Mouse (Mus musculus): ENCODE measurements around the gene Galk1. TPM values are rescaled to one million over a fixed set of nuclear protein-coding genes. Genes with fewer than 3 reads are reported as not detected.

Galk1 gene
- polyA plus RNA-seq, 1 experiment from 2014 or later: 64.1 TPM

DNA sequence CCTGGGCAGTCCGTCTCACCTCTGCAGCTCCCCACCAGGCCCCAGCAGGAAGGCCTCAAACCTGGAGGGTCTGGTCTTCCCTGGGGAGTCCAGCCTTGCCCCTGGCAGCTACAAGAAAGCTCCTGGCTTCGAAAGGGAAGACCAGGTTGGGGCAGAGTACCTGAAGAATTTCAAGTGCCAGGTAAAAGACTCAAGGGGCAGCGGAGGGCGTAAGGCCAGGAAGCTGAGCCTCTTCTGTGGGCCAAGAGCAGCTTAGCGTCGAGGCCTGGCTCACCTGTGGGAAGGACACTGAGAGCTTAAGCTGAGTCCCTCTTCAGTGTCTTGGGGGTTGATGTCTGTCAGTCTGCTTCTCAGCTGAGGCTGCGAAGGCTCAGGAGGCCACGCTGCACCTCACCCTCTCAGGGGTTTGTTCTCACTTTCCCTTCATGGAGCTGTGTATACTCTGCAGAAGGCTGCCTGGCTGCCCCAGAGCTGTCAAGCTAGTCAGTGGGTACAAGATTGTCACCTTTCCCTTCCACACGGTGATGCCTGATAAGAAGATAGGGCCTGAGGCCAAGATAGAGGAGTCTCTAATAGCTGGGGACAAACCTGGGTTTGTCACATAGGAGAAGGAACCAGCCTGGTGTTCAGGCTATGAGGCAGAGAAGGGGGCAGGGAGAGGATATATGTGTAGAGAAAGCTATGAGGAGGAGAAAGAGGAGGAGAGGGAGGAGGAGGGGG is 41.2 kb upstream of the Galk1 start:
- no peak overlapping the region for H3K9ac ChIP-seq (ENCODE audit: low read depth, low read length)
- no peaks in the 10 kb centered on the region for H3K27me3 ChIP-seq (ENCODE audit: control insufficient read depth, insufficient read depth, low read depth, low read length)
- H3K36me3 ChIP-seq (ENCODE audit: control insufficient read depth, insufficient read depth, low read length): peaks cover 41% of the 10 kb centered on the region
- H3K4me2 ChIP-seq (ENCODE audit: low read length): no peak overlapping the region
- H3K4me1 ChIP-seq (ENCODE audit: control insufficient read depth, insufficient read depth, low read length): no peaks in the 10 kb centered on the region
- no peaks in the 10 kb centered on the region for H3K9me3 ChIP-seq (replicated peaks; ENCODE audit: control insufficient read depth, low read length, poor library complexity, severe bottlenecking)
- 95% methylated on average over 9 of the region's 9 CpGs for WGBS
- no peak for ATAC-seq
- no peak overlapping the region for H3K27ac ChIP-seq (ENCODE audit: low read length)
- no peak overlapping the region for H3K4me3 ChIP-seq (ENCODE audit: low read depth, low read length)

DNA sequence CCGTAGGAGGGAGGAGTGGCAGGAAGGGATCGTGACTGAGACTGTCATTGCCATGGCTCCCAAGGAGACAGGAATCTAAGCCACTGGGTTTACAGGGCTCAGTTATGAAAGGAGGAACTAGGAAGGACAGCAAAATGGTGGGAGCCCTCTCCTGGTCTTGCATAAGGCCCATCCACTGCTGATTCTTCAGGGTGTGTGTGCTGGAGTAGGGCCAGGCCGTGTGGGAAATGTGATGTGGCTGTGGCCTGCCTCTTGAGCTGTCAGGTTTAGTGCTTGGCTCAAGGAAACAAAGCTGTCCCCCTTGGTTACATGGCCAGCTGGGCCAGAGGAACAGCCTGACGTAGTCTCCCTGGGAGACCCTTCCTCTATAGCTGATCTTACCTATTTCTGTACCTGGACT is 37.7 kb upstream of the Galk1 start:
- Histone ChIP-seq H3K9ac (ENCODE audit: low read depth, low read length) (no peak overlapping the region), H3K4me3 (ENCODE audit: low read depth, low read length) (no peak overlapping the region), H3K27me3 (ENCODE audit: control insufficient read depth, insufficient read depth, low read depth, low read length) (no peaks in the 10 kb centered on the region), H3K4me2 (ENCODE audit: low read length) (no peak overlapping the region), H3K9me3 (replicated peaks; ENCODE audit: control insufficient read depth, low read length, poor library complexity, severe bottlenecking) (no peaks in the 10 kb centered on the region), H3K36me3 (ENCODE audit: control insufficient read depth, insufficient read depth, low read length) (peaks cover 36% of the 10 kb centered on the region), H3K27ac (ENCODE audit: low read length) (no peak overlapping the region), H3K4me1 (ENCODE audit: control insufficient read depth, insufficient read depth, low read length) (no peaks in the 10 kb centered on the region)
- 77% methylated on average over 4 of the region's 4 CpGs for WGBS
- no peak for ATAC-seq

DNA sequence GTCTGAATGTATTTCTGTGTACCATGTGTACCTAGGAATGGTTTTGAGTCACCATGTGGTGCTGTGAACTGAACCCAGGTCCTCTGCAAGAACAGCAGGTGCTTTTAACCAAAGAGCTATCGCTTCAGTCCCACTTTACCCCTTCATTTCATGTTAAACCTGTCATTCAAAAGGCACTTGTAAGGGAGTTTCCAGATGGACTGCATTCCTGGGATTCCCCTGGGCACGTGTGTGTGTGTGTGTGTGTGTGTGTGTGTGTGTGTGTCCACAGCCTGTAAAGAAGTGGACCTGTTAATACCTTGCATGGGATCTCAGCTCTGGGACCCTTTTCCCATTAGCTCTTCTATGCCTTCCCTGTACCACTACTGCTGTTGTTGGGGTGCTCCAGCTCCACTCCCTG is 37.1 kb upstream of the Galk1 start:
- H3K36me3 ChIP-seq (ENCODE audit: control insufficient read depth, insufficient read depth, low read length): peaks cover 30% of the 10 kb centered on the region
- ATAC-seq: no peak
- H3K27me3 ChIP-seq (ENCODE audit: control insufficient read depth, insufficient read depth, low read depth, low read length): no peaks in the 10 kb centered on the region
- no peak overlapping the region for H3K4me3 ChIP-seq (ENCODE audit: low read depth, low read length)
- H3K9me3 ChIP-seq (replicated peaks; ENCODE audit: control insufficient read depth, low read length, poor library complexity, severe bottlenecking): no peaks in the 10 kb centered on the region
- no peak overlapping the region for H3K27ac ChIP-seq (ENCODE audit: low read length)
- no peak overlapping the region for H3K9ac ChIP-seq (ENCODE audit: low read depth, low read length)
- no peaks in the 10 kb centered on the region for H3K4me1 ChIP-seq (ENCODE audit: control insufficient read depth, insufficient read depth, low read length)
- no peak overlapping the region for H3K4me2 ChIP-seq (ENCODE audit: low read length)
- WGBS: 81% methylated on average over 2 of the region's 2 CpGs

DNA sequence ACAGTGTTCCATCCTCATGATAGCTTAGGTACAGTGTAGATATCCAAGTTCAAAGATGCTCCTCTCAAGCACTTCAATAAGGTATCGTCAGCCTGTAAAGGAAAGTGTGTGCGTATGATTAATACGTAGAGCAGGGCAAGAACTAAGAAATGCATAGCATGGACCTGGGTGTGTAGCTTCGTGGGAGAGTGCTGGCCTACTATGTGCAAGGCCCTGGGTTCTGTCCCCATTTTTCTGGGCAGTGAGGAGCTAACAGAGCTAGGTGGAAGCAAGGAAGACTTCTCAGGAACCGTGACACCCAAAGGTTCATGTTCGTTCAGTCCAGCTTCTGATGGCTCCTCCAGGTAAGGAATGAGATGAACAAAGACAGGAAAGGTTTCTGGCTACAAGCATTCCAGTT is 32.7 kb upstream of the Galk1 start:
- no peaks in the 10 kb centered on the region for H3K4me1 ChIP-seq (ENCODE audit: control insufficient read depth, insufficient read depth, low read length)
- H3K27ac ChIP-seq (ENCODE audit: low read length): no peak overlapping the region
- no peaks in the 10 kb centered on the region for H3K9me3 ChIP-seq (replicated peaks; ENCODE audit: control insufficient read depth, low read length, poor library complexity, severe bottlenecking)
- ATAC-seq: no peak
- H3K27me3 ChIP-seq (ENCODE audit: control insufficient read depth, insufficient read depth, low read depth, low read length): no peaks in the 10 kb centered on the region
- H3K9ac ChIP-seq (ENCODE audit: low read depth, low read length): no peak overlapping the region
- peaks cover 11% of the 10 kb centered on the region for H3K36me3 ChIP-seq (ENCODE audit: control insufficient read depth, insufficient read depth, low read length)
- no peak overlapping the region for H3K4me2 ChIP-seq (ENCODE audit: low read length)
- 98% methylated on average over 6 of the region's 6 CpGs for WGBS
- H3K4me3 ChIP-seq (ENCODE audit: low read depth, low read length): no peak overlapping the region

DNA sequence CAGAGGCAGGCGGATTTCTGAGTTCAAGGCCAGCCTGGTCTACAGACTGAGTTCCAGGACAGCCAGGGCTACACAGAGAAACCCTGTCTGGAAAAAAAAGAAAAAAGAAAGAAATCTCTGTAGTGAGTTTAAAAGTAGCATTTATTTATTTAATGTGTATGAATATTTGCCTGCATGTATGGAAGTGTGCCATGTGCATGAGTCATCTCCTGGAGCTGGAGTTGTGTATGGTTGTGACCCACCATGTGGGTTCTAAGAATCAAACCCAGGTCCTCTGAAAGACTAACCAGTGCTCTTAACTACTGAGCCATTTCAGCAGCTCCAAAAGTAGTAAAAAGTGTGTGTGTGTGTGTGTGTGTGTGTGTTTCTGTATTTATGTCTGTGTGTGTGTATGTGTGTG is 30.8 kb upstream of the Galk1 start:
- H3K4me2 ChIP-seq (ENCODE audit: low read length): no peak overlapping the region
- no peak for ATAC-seq
- H3K9me3 ChIP-seq (replicated peaks; ENCODE audit: control insufficient read depth, low read length, poor library complexity, severe bottlenecking): no peaks in the 10 kb centered on the region
- H3K36me3 ChIP-seq (ENCODE audit: control insufficient read depth, insufficient read depth, low read length): no peaks in the 10 kb centered on the region
- H3K4me3 ChIP-seq (ENCODE audit: low read depth, low read length): no peak overlapping the region
- H3K27me3 ChIP-seq (ENCODE audit: control insufficient read depth, insufficient read depth, low read depth, low read length): no peaks in the 10 kb centered on the region
- no peak overlapping the region for H3K9ac ChIP-seq (ENCODE audit: low read depth, low read length)
- WGBS: 100% methylated on average over 1 of the region's 1 CpGs
- no peak overlapping the region for H3K27ac ChIP-seq (ENCODE audit: low read length)
- H3K4me1 ChIP-seq (ENCODE audit: control insufficient read depth, insufficient read depth, low read length): no peaks in the 10 kb centered on the region

DNA sequence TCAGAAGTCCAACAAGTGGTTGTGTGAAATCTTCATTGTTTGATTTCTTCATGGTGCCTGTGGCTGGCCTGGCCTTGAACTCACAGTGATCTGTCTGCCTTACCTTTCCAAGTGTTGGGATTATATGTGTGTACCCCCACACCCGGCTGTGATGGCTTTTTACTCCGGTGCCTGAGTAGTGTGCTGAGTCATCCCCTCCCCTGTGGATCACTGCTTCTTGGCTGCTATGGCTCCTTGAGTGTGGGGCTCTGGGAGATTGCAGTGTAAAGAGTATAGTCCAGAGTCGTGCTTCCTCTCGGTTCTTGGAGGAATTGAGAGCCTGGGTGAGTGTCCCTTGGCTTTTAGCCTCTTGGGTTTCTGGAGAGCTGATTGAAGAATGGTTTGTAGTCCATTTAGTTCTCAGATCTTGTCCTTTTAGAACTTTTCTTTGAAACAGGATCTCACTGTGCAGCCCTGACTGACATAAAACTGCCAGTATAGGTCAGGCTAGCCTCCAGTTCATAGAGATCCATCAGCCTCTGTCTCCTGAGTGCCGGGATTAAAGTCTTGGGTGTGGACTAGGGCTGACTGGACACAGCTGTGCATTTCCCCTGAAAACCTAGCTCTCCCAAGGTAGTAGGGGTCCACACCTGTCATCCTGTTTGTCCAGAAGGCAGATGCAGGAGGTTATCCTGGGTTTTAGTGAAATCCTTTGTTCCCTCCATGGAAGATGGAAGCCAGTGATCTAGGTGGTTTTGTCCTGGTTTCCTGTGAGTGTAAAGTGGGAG is 30.0 kb upstream of the Galk1 start:
- no peak for ATAC-seq
- Histone ChIP-seq H3K9me3 (replicated peaks; ENCODE audit: control insufficient read depth, low read length, poor library complexity, severe bottlenecking) (no peaks in the 10 kb centered on the region), H3K27me3 (ENCODE audit: control insufficient read depth, insufficient read depth, low read depth, low read length) (no peaks in the 10 kb centered on the region), H3K9ac (ENCODE audit: low read depth, low read length) (no peak overlapping the region), H3K4me2 (ENCODE audit: low read length) (no peak overlapping the region), H3K27ac (ENCODE audit: low read length) (no peak overlapping the region), H3K4me1 (ENCODE audit: control insufficient read depth, insufficient read depth, low read length) (no peaks in the 10 kb centered on the region), H3K4me3 (ENCODE audit: low read depth, low read length) (no peak overlapping the region), H3K36me3 (ENCODE audit: control insufficient read depth, insufficient read depth, low read length) (no peaks in the 10 kb centered on the region)
- 95% methylated on average over 5 of the region's 5 CpGs for WGBS

DNA sequence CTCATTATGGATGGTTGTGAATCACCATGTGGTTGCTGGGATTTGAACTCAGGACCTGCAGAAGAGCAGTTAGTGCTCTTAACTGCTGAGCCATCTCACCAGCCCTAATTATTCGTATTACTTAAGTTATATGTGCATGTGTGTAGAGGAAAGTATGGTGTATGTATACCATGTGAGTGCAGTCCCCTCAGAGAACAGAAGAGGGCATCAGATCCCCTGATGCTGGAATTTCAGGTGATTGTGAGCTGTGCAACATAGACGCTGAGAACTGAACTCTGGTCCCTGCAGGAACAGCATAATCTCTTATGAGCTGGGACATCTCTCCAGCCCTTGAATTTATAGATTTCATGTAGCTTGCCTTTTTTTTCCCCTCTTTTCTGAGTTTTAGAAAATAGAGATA is 29.3 kb upstream of the Galk1 start:
- no peaks in the 10 kb centered on the region for H3K36me3 ChIP-seq (ENCODE audit: control insufficient read depth, insufficient read depth, low read length)
- no peak overlapping the region for H3K4me3 ChIP-seq (ENCODE audit: low read depth, low read length)
- 98% methylated on average over 2 of the region's 2 CpGs for WGBS
- H3K27me3 ChIP-seq (ENCODE audit: control insufficient read depth, insufficient read depth, low read depth, low read length): no peaks in the 10 kb centered on the region
- H3K9me3 ChIP-seq (replicated peaks; ENCODE audit: control insufficient read depth, low read length, poor library complexity, severe bottlenecking): no peaks in the 10 kb centered on the region
- no peaks in the 10 kb centered on the region for H3K4me1 ChIP-seq (ENCODE audit: control insufficient read depth, insufficient read depth, low read length)
- no peak overlapping the region for H3K27ac ChIP-seq (ENCODE audit: low read length)
- H3K4me2 ChIP-seq (ENCODE audit: low read length): no peak overlapping the region
- ATAC-seq: no peak
- no peak overlapping the region for H3K9ac ChIP-seq (ENCODE audit: low read depth, low read length)

DNA sequence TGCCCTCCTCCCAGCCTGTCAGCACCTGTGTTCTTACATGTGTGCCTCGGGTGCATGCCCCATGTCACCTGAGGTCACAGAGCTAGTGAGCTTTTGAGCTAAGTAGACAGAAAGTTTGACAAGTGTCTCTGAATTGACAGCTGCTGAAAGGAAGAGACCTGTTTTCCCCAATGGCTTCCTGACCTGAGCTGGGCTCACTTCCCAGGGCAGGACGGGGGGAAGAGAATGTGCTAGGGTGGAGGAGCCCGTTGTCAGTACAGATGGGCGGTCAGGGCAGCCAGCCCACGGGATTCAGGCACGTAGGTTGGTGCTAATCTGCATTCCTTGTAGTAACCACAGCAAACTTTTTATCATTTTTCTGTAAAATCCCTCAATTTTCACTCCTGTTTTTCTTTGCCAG is 28.1 kb upstream of the Galk1 start:
- Histone ChIP-seq H3K9ac (ENCODE audit: low read depth, low read length) (no peak overlapping the region), H3K36me3 (ENCODE audit: control insufficient read depth, insufficient read depth, low read length) (no peaks in the 10 kb centered on the region), H3K9me3 (replicated peaks; ENCODE audit: control insufficient read depth, low read length, poor library complexity, severe bottlenecking) (no peaks in the 10 kb centered on the region), H3K27ac (ENCODE audit: low read length) (no peak overlapping the region), H3K27me3 (ENCODE audit: control insufficient read depth, insufficient read depth, low read depth, low read length) (no peaks in the 10 kb centered on the region), H3K4me2 (ENCODE audit: low read length) (no peak overlapping the region), H3K4me1 (ENCODE audit: control insufficient read depth, insufficient read depth, low read length) (no peaks in the 10 kb centered on the region), H3K4me3 (ENCODE audit: low read depth, low read length) (no peak overlapping the region)
- 89% methylated on average over 6 of the region's 6 CpGs for WGBS
- ATAC-seq: no peak

DNA sequence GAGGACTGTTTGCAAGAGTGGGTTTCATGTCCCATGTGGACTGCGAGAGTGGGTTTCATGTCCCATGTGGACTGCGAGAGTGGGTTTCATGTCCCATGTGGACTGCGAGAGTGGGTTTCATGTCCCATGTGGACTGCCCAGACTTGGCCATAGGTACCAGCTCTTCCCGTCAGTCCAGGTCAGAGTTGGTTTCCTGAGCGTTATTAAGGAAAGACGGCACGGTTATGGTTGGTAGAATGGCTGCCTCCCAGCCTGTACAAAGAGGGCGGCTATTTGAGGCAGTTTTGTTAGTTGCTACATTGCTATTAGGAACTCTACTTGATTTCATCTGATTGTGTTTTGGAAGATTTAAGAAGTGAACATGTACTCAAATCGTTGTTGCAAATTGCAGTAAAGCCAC is 25.3 kb upstream of the Galk1 start:
- Histone ChIP-seq H3K9ac (ENCODE audit: low read depth, low read length) (no peak overlapping the region), H3K4me3 (ENCODE audit: low read depth, low read length) (no peak overlapping the region), H3K4me2 (ENCODE audit: low read length) (no peak overlapping the region), H3K27me3 (ENCODE audit: control insufficient read depth, insufficient read depth, low read depth, low read length) (no peaks in the 10 kb centered on the region), H3K36me3 (ENCODE audit: control insufficient read depth, insufficient read depth, low read length) (no peaks in the 10 kb centered on the region), H3K27ac (ENCODE audit: low read length) (no peak overlapping the region), H3K4me1 (ENCODE audit: control insufficient read depth, insufficient read depth, low read length) (no peaks in the 10 kb centered on the region), H3K9me3 (replicated peaks; ENCODE audit: control insufficient read depth, low read length, poor library complexity, severe bottlenecking) (no peaks in the 10 kb centered on the region)
- ATAC-seq: no peak
- 87% methylated on average over 9 of the region's 9 CpGs for WGBS

All from midbrain, embryonic 16.5 days (tissue).